Mouse (Mus musculus) heart, postnatal 0 days (tissue): ENCODE results near the gene Prg4.

Source experiments
- CTCF ChIP-seq: IDR thresholded peaks from 2 replicates; pipeline ENCODE4 v1.5.1; 2016; ENCODE audit warnings: antibody characterized with exemption, control low read depth, low read depth
- EP300 ChIP-seq: IDR thresholded peaks from 2 replicates; pipeline ENCODE4 v1.6.1; 2016; ENCODE audit warnings: antibody characterized with exemption, low read depth

GRCm38 (mm10) chr1:150505794-150506193 is 39.8 kb upstream of the Prg4 start:
- TF ChIP-seq CTCF (no peak), EP300 (no peak)
